Mouse (Mus musculus) heart, embryonic 12.5 days (tissue): ENCODE results near the gene Pak6. TPM values are rescaled to one million over a fixed set of nuclear protein-coding genes. Genes with fewer than 3 reads are reported as not detected.

Source experiments
- ATAC-seq: fragments of 200-750 bp; cut with Nextera tagmentation; 2 replicates; pipeline ENCODE4 v1.8.0; 2017; ENCODE audit warnings: moderate TSS enrichment, moderate library complexity; ENCODE audit not compliant: insufficient number of reproducible peaks, low FRiP score
- H3K27ac ChIP-seq: fragments of 300-500 bp; sonication (generic); 2 replicates; pipeline ENCODE4 v1.5.1; 2016; ENCODE audit warnings: mild to moderate bottlenecking, moderate library complexity; ENCODE audit not compliant: poor library complexity, severe bottlenecking
- H3K27me3 ChIP-seq: fragments of 300-500 bp; sonication (generic); replicated peaks from 2 replicates; pipeline ENCODE4 v1.6.1; 2016; ENCODE audit warnings: mild to moderate bottlenecking, moderate library complexity
- H3K36me3 ChIP-seq: fragments of 300-500 bp; sonication (generic); 2 replicates; pipeline ENCODE4 v1.6.1; 2016; ENCODE audit warnings: mild to moderate bottlenecking, moderate library complexity
- H3K4me1 ChIP-seq: fragments of 300-500 bp; sonication (generic); replicated peaks from 2 replicates; pipeline ENCODE4 v1.6.1; 2016; ENCODE audit warnings: mild to moderate bottlenecking
- H3K4me2 ChIP-seq: fragments of 300-500 bp; sonication (generic); 2 replicates; pipeline ENCODE4 v1.6.1; 2016; ENCODE audit warnings: mild to moderate bottlenecking, moderate library complexity
- H3K4me3 ChIP-seq: fragments of 300-500 bp; sonication (generic); 2 replicates; pipeline ENCODE4 v1.5.1; 2016; ENCODE audit warnings: mild to moderate bottlenecking
- H3K9ac ChIP-seq: fragments of 300-500 bp; sonication (generic); 2 replicates; pipeline ENCODE4 v1.6.1; 2016; ENCODE audit warnings: mild to moderate bottlenecking, moderate library complexity
- H3K9me3 ChIP-seq: fragments of 300-500 bp; sonication (generic); replicated peaks from 2 replicates; pipeline ENCODE4 v1.6.1; 2016; ENCODE audit warnings: mild to moderate bottlenecking, moderate library complexity
- WGBS: fragments of 180-500 bp; shearing (Covaris S2); methylation state at CpG from one replicate; pipeline ENCODE4 v1.1.7; 2016; 5-methylcytosine and 5-hydroxymethylcytosine counted together
- polyA plus RNA-seq: library from polyadenylated mRNA; unstranded; fragments of >200 nt; fragmentation: Nextera tagmentation; extraction: Ambion mirVana; gene quantifications from 2 replicates; pipeline ENCODE4 v1.2.1, GENCODE M21; 2016

Gene Pak6
- polyA plus RNA-seq, 1 experiment from 2014 or later = 5.8 TPM

GRCm38 (mm10) chr2:118730622-118730915, 67.5 kb downstream of the Pak6 start:
- Histone ChIP-seq H3K4me1 (peaks cover 32% of the 10 kb centered on the region), H3K4me2 (no peak overlapping the region), H3K27ac (no peak overlapping the region), H3K27me3 (peaks cover 39% of the 10 kb centered on the region), H3K9me3 (no peaks in the 10 kb centered on the region), H3K36me3 (no peaks in the 10 kb centered on the region), H3K4me3 (no peak overlapping the region), H3K9ac (no peak overlapping the region)
- ATAC-seq = no peak; the same call in 1 of the 2 replicates
- WGBS = 6% methylated on average over 3 of the region's 3 CpGs

GRCm38 (mm10) chr2:118731981-118732380, 68.9 kb downstream of the Pak6 start:
- Histone ChIP-seq H3K4me2 (no peak overlapping the region), H3K27ac (no peak overlapping the region), H3K36me3 (no peaks in the 10 kb centered on the region), H3K9me3 (no peaks in the 10 kb centered on the region), H3K4me1 (peaks cover 32% of the 10 kb centered on the region), H3K9ac (no peak overlapping the region), H3K4me3 (no peak overlapping the region), H3K27me3 (peaks cover 45% of the 10 kb centered on the region)
- ATAC-seq = no peak
- WGBS = 80% methylated on average over 5 of the region's 5 CpGs

DNA sequence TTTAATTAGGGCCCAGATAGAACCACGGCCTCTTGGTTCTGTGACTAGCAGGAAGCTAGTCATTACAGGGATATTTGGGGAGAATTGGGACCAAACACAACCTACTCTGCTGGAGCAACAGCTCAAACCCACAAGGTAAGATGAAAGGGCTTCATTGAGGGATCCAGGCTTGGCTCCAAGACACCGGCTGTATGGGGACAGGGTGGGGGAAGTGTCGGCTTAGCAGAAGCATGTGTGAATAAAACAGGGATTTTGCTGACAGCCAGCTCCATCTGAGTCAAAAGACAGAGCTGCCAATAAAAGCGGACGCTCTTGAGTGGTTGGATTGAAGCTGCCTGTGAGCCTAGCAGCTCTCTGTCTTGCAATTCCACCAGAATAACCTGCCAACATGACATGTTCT, 70.2 kb downstream of the Pak6 start:
- no peak for ATAC-seq
- Histone ChIP-seq H3K4me1 (peaks cover 23% of the 10 kb centered on the region), H3K9me3 (no peaks in the 10 kb centered on the region), H3K27me3 (peaks cover 45% of the 10 kb centered on the region), H3K9ac (no peak overlapping the region), H3K27ac (no peak overlapping the region), H3K4me3 (no peak overlapping the region), H3K36me3 (no peaks in the 10 kb centered on the region), H3K4me2 (no peak overlapping the region)
- WGBS = 53% methylated on average over 5 of the region's 5 CpGs

GRCm38 (mm10) chr2:118740341-118740740, 77.2 kb downstream of the Pak6 start:
- WGBS = 57% methylated on average over 3 of the region's 3 CpGs
- Histone ChIP-seq H3K4me2 (no peak overlapping the region), H3K4me1 (peaks cover 8% of the 10 kb centered on the region), H3K27ac (no peak overlapping the region), H3K9ac (no peak overlapping the region), H3K4me3 (no peak overlapping the region), H3K9me3 (no peaks in the 10 kb centered on the region), H3K27me3 (peaks cover 26% of the 10 kb centered on the region), H3K36me3 (no peaks in the 10 kb centered on the region)
- no peak for ATAC-seq

- H3K9me3 ChIP-seq = no peaks in the 10 kb centered on the region
- no peak overlapping the region for H3K9ac ChIP-seq
- no peak overlapping the region for H3K4me3 ChIP-seq
- WGBS = 64% methylated on average over 9 of the region's 9 CpGs
- no peak for ATAC-seq
- peaks cover 8% of the 10 kb centered on the region for H3K4me1 ChIP-seq
- no peak overlapping the region for H3K4me2 ChIP-seq
- peaks cover 22% of the 10 kb centered on the region for H3K27me3 ChIP-seq
- no peak overlapping the region for H3K27ac ChIP-seq
- H3K36me3 ChIP-seq = no peaks in the 10 kb centered on the region
These were observed 78.1 kb downstream of the Pak6 start for GRCm38 (mm10) chr2:118741183-118741582.

- ATAC-seq = no peak
- no peak overlapping the region for H3K4me2 ChIP-seq
- H3K9me3 ChIP-seq = no peaks in the 10 kb centered on the region
- no peak overlapping the region for H3K4me3 ChIP-seq
- peaks cover 19% of the 10 kb centered on the region for H3K27me3 ChIP-seq
- peaks cover 23% of the 10 kb centered on the region for H3K4me1 ChIP-seq
- no peak overlapping the region for H3K9ac ChIP-seq
- WGBS = 32% methylated on average over 8 of the region's 8 CpGs
- H3K36me3 ChIP-seq = 0 out of 2 replicates have a peak, but pooled peaks cover 1% of the 10 kb centered on the region
- no peak overlapping the region for H3K27ac ChIP-seq
These were observed 80.3 kb downstream of the Pak6 start for GRCm38 (mm10) chr2:118743261-118743943.

GRCm38 (mm10) chr2:118744621-118745020, 81.5 kb downstream of the Pak6 start:
- Histone ChIP-seq H3K27ac (no peak overlapping the region), H3K9me3 (no peaks in the 10 kb centered on the region), H3K36me3 (peaks cover 13% of the 10 kb centered on the region; the same call in 1 of the 2 replicates), H3K27me3 (peaks cover 14% of the 10 kb centered on the region), H3K4me2 (peak overlapping the region; percentile 86), H3K4me1 (peaks cover 35% of the 10 kb centered on the region), H3K9ac (peak overlapping the region; percentile 96; the same call in 1 of the 2 replicates), H3K4me3 (peak overlapping the region; percentile 94)
- no peak for ATAC-seq
- 13% methylated on average over 7 of the region's 7 CpGs for WGBS

DNA sequence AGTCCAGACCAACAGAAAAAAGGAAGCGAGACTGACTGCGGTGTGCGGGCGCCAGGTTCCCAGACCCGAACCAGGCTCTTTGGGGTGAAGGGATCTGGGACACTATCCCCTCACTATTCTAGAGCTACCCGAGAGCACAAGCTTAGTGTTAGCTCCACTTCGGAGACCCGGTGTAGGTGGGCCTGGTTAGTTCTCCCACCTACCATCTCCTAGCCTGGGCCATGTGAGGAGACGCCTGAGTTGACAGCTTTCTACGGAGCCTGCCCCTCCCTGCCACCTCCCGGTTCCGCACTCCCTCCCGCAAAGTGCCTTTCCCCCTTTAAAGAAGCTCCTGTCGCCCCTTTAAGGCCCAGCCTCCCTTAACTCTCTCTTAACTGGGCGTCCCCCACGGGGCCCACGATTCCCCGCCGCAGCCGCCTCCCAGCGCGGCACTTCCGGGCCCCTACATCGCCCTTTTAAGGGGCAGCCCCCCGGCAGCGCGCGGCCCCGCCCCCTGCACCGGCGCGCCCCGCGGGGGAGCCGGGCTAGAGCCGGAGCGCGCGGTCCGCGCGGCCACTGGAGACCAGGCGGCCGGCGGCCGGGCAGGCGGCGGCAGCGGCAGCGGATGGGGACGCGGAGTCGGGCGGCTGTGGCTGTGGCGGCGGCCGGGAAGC, 82.3 kb downstream of the Pak6 start, which contains the start of gene Inafm2:
Gene Inafm2, plus strand, starts transcription at position 527 of the 653 bp plus-strand sequence.
- H3K9ac ChIP-seq = peak within 1 kb of the TSS; percentile 96
- H3K4me3 ChIP-seq = peak within 1 kb of the TSS; percentile 94
- WGBS = 14% methylated on average over 57 of the region's 57 CpGs
- H3K4me2 ChIP-seq = peak within 1 kb of the TSS; percentile 86
- peaks cover 15% of the 10 kb centered on the region; the same call in 1 of the 2 replicates for H3K36me3 ChIP-seq
- H3K9me3 ChIP-seq = no peaks in the 10 kb centered on the region
- peaks cover 14% of the 10 kb centered on the region for H3K27me3 ChIP-seq
- H3K27ac ChIP-seq = peak within 1 kb of the TSS; percentile 76
- H3K4me1 ChIP-seq = peaks cover 42% of the 10 kb centered on the region
- peak; percentile 93 for ATAC-seq

DNA sequence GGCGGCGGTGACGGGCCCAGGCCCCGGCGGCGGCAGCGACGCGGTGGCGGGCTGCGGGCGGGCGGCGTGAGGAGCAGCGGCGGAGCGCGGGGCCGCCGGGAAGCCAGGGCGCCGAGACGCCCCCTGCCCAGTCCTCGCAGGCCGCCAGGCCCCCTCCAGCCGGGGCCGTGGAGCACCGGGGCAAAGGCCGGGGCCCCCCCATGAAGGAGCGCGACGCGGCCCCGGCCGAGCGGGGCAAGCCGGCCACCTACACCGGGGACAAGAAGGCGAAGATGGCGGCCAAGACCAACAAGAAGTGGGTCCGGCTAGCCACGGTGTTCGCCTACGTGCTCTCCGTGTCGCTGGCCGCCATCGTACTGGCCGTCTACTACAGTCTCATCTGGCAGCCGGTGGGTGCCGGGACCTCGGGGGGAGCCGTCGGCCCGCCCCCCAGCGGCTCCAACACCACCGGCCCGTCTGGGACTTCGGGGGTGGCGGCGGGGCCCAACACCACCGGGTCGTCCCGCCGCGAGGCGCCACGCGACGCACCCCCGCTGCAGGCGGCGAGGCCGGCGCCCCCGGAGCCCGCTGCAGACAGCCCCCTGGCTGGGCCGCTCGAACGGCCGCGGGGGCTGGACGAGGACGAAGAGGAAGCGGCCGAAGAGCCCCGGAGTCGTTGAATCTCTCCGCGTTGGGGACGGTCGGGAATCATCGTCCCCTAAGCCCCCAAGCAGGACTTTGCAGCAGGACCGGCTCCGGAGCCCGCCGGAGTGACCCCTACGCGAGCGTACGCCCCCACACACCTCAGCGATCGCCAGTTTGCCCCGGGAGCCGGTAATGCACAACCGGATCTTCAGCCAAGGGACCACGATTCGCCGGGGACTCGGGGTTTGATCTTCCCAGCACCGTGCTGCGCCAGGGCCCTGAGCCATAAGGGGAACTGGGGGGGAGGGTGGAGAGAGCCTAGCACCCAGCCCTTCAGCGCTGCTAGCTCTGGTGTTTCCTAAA, 83.1 kb downstream of the Pak6 start:
- Histone ChIP-seq H3K27me3 (peaks cover 14% of the 10 kb centered on the region), H3K9ac (peak overlapping the region; percentile 96), H3K9me3 (no peaks in the 10 kb centered on the region), H3K4me1 (peaks cover 49% of the 10 kb centered on the region), H3K4me3 (peak overlapping the region; percentile 94), H3K4me2 (peak overlapping the region; percentile 86), H3K36me3 (peaks cover 15% of the 10 kb centered on the region; the same call in 1 of the 2 replicates), H3K27ac (peak overlapping the region; percentile 76)
- 2% methylated on average over 102 of the region's 113 CpGs for WGBS
- peak; percentile 47 for ATAC-seq

GRCm38 (mm10) chr2:118747301-118747960, 84.3 kb downstream of the Pak6 start:
- H3K36me3 ChIP-seq = peaks cover 15% of the 10 kb centered on the region; the same call in 1 of the 2 replicates
- H3K4me2 ChIP-seq = peak overlapping the region; percentile 86
- no peaks in the 10 kb centered on the region for H3K9me3 ChIP-seq
- peak overlapping the region; percentile 96 for H3K9ac ChIP-seq
- WGBS = 24% methylated on average over 10 of the region's 10 CpGs
- H3K4me1 ChIP-seq = peaks cover 61% of the 10 kb centered on the region
- no peak for ATAC-seq
- peak overlapping the region; percentile 94 for H3K4me3 ChIP-seq
- H3K27ac ChIP-seq = peak overlapping the region; percentile 76; the same call in 1 of the 2 replicates
- peaks cover 7% of the 10 kb centered on the region for H3K27me3 ChIP-seq
